Mouse (Mus musculus) heart, embryonic 11.5 days (tissue): ENCODE results near the gene Prn. TPM values are rescaled to one million over a fixed set of nuclear protein-coding genes. Genes with fewer than 3 reads are reported as not detected.

Experiments
- ATAC-seq: fragments of 200-750 bp; cut with Nextera tagmentation; replicated peaks from 2 replicates; pipeline ENCODE4 v1.8.0; 2017; ENCODE audit warnings: moderate library complexity; ENCODE audit not compliant: insufficient number of reproducible peaks, low FRiP score, low TSS enrichment
- H3K27ac ChIP-seq: fragments of 300-500 bp; sonication (generic); 2 replicates; pipeline ENCODE4 v1.5.1; 2014; ENCODE audit warnings: mild to moderate bottlenecking, low read depth, low read length
- H3K27me3 ChIP-seq: fragments of 300-500 bp; sonication (generic); 2 replicates; pipeline ENCODE4 v1.6.1; 2014; ENCODE audit warnings: mild to moderate bottlenecking, low read length, mixed read lengths; ENCODE audit not compliant: control insufficient read depth, insufficient read depth
- H3K36me3 ChIP-seq: fragments of 300-500 bp; sonication (generic); 2 replicates; pipeline ENCODE4 v1.6.1; 2014; ENCODE audit warnings: mild to moderate bottlenecking, low read length, moderate library complexity, mixed read lengths; ENCODE audit not compliant: control insufficient read depth, insufficient read depth
- H3K4me1 ChIP-seq: fragments of 300-500 bp; sonication (generic); 2 replicates; pipeline ENCODE4 v1.6.1; 2014; ENCODE audit warnings: low read length; ENCODE audit not compliant: control insufficient read depth, insufficient read depth
- H3K4me2 ChIP-seq: fragments of 300-500 bp; sonication (generic); 2 replicates; pipeline ENCODE4 v1.6.1; 2014; ENCODE audit warnings: mild to moderate bottlenecking, moderate library complexity
- H3K4me3 ChIP-seq: fragments of 300-500 bp; sonication (generic); 2 replicates; pipeline ENCODE4 v1.5.1; 2014; ENCODE audit warnings: low read depth, low read length
- H3K9ac ChIP-seq: fragments of 300-500 bp; sonication (generic); 2 replicates; pipeline ENCODE4 v1.6.1; 2014; ENCODE audit warnings: mild to moderate bottlenecking, low read depth, low read length, moderate library complexity
- H3K9me3 ChIP-seq: fragments of 300-500 bp; sonication (generic); replicated peaks from 2 replicates; pipeline ENCODE4 v1.6.1; 2016; ENCODE audit warnings: low read length; ENCODE audit not compliant: control insufficient read depth
- WGBS: fragments of 180-500 bp; shearing (Covaris S2); extraction: QIAGEN DNeasy Blood & Tissue Kit; methylation state at CpG from one replicate; pipeline ENCODE4 v1.1.7; 2014; ENCODE audit not compliant: insufficient replicate concordance; 5-methylcytosine and 5-hydroxymethylcytosine counted together
- polyA plus RNA-seq: library from polyadenylated mRNA; unstranded; fragments of >200 nt; fragmentation: Nextera tagmentation; extraction: Ambion mirVana; gene quantifications from 2 replicates; pipeline ENCODE4 v1.2.1, GENCODE M21; 2014

The Prn gene
- polyA plus RNA-seq, 1 experiment from 2014 or later: not detected

- Histone ChIP-seq H3K9me3 (no peaks in the 10 kb centered on the region), H3K27me3 (no peaks in the 10 kb centered on the region), H3K36me3 (no peaks in the 10 kb centered on the region), H3K9ac (no peak overlapping the region), H3K4me2 (no peak overlapping the region), H3K4me3 (no peak overlapping the region), H3K27ac (no peak overlapping the region), H3K4me1 (no peaks in the 10 kb centered on the region)
- no peak for ATAC-seq
- WGBS: 35% methylated on average over 8 of the region's 8 CpGs
These were observed 29.8 kb downstream of the Prn start for GRCm38 (mm10) chr2:131939404-131940111.

DNA sequence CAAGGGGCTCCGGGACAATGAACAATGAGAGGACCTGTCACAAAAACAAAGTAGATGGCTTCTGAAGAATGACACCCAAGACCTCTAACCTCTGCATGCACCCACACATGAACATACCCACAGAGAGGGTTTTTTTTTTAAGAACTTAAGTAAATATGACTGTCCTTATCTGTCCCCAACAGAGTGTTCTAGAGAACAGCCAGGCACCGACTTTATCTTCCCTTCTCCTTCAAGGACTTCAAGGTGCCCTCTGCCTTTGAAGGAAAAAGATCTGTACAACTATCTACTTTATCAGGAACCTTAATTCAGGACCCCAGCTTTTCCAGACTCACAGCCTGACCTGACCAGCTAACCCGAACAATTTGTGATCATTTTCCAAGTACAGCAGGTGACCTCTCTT lies 30.7 kb downstream of the Prn start:
- Histone ChIP-seq H3K4me3 (no peak overlapping the region), H3K27me3 (no peaks in the 10 kb centered on the region), H3K27ac (no peak overlapping the region), H3K9me3 (no peaks in the 10 kb centered on the region), H3K36me3 (no peaks in the 10 kb centered on the region), H3K4me1 (no peaks in the 10 kb centered on the region; the same call in 1 of the 2 replicates), H3K4me2 (no peak overlapping the region), H3K9ac (no peak overlapping the region)
- WGBS: 44% methylated on average over 3 of the region's 3 CpGs
- ATAC-seq: no peak

DNA sequence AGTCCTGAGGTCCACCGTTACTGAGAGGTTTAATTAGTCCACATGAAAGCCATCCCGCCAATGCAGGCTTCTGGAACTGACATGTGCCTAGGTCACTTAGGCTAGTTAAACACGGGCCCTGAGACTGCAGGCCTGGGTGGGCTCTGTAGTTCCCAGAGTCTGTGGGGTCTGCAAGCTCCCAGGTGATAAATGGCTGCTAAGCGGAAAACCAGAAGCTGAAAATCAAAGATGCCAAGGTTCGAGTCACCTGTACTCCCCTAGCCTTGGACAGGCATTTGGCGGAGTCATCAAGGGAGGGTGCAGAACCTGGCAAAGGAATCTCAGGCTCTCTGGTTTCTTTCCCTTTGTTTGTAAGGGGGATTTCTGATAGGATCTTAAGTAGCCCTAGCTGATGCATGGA lies 31.7 kb downstream of the Prn start:
- H3K4me3 ChIP-seq: no peak overlapping the region
- WGBS: 80% methylated on average over 6 of the region's 6 CpGs
- H3K27ac ChIP-seq: no peak overlapping the region

DNA sequence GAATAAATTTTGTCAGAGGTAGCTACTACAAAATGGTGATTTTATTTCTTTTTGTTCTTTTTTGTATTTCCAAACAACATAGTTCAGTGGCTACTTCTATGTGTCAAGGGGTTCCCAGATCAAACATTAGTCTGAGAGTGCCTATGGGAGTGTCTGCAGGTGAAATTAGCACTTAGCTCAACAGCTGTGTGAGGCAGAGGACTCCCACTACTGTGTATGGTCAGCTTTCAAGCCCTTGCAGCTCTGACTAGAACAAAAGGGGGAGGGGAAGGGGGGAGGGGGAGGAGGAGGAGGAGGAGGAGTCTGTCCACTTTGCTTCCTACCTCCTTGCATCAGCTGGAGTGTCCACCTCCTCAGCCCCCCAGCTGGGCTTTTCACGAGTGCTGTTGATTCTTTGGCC lies 34.6 kb downstream of the Prn start:
- WGBS: 47% methylated on average over 1 of the region's 1 CpGs
- H3K27ac ChIP-seq: no peak overlapping the region
- H3K4me3 ChIP-seq: no peak overlapping the region
- H3K4me2 ChIP-seq: no peak overlapping the region
- no peak overlapping the region for H3K9ac ChIP-seq
- H3K36me3 ChIP-seq: no peaks in the 10 kb centered on the region
- no peaks in the 10 kb centered on the region for H3K9me3 ChIP-seq
- no peaks in the 10 kb centered on the region; the same call in 1 of the 2 replicates for H3K4me1 ChIP-seq
- no peak for ATAC-seq
- no peaks in the 10 kb centered on the region for H3K27me3 ChIP-seq

More for the DNA sequence above, 31.7 kb downstream of the Prn start:
- Histone ChIP-seq H3K36me3 (no peaks in the 10 kb centered on the region), H3K27me3 (no peaks in the 10 kb centered on the region), H3K4me2 (no peak overlapping the region), H3K4me1 (no peaks in the 10 kb centered on the region; the same call in 1 of the 2 replicates), H3K9me3 (no peaks in the 10 kb centered on the region), H3K9ac (no peak overlapping the region)
- ATAC-seq: no peak

- WGBS: 54% methylated on average over 8 of the region's 8 CpGs
- Histone ChIP-seq H3K4me1 (no peaks in the 10 kb centered on the region; the same call in 1 of the 2 replicates), H3K27ac (no peak overlapping the region), H3K4me2 (no peak overlapping the region), H3K9me3 (no peaks in the 10 kb centered on the region), H3K4me3 (no peak overlapping the region), H3K9ac (no peak overlapping the region), H3K36me3 (no peaks in the 10 kb centered on the region), H3K27me3 (no peaks in the 10 kb centered on the region)
- ATAC-seq: no peak
These were observed 35.5 kb downstream of the Prn start for GRCm38 (mm10) chr2:131945225-131945624.

DNA sequence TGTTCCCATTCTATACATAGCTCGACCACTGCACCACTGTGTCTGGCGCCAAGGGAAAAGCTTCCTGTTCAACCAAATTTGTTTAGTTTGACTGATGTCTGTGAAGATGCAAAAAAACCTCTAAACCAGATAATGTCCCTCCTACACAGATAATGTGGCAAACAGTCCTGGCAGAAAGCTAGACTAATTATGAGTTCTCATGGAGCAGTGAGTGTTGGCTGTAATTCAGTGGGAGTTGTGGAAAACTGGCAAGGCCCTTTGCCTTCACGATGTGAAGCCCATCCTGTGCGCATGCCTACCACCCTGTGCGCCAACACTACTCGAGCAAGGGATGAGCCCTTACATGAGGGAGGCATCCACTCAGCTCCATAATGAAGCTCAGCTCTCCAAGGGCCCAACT lies 36.0 kb downstream of the Prn start:
- no peak for ATAC-seq
- WGBS: 69% methylated on average over 6 of the region's 6 CpGs
- Histone ChIP-seq H3K27ac (no peak overlapping the region), H3K4me1 (peaks cover 3% of the 10 kb centered on the region), H3K4me3 (no peak overlapping the region), H3K27me3 (no peaks in the 10 kb centered on the region), H3K9ac (no peak overlapping the region), H3K4me2 (no peak overlapping the region), H3K36me3 (no peaks in the 10 kb centered on the region), H3K9me3 (no peaks in the 10 kb centered on the region)

DNA sequence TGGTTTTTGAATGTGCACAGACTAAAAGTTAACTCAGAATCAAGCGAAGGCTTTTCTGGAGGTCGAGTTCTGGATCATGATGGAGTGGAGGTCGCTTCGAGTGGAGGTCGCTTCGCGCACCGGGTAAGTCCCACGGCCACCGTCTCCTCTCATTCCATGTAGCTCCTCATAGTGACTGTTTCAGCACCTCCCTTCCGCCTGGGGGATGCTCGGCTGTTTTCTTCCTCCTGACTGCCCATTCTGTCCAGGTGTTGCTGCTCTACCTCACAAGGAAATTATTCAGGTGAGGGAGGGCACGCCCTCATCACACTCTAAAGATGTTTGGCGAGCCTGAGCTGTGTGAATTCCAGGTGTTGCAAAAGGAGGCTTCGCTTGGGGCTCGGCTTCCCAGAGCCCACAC lies 36.6 kb downstream of the Prn start:
- Histone ChIP-seq H3K4me2 (no peak overlapping the region), H3K9ac (no peak overlapping the region), H3K4me1 (peaks cover 3% of the 10 kb centered on the region), H3K27me3 (no peaks in the 10 kb centered on the region), H3K27ac (no peak overlapping the region), H3K4me3 (no peak overlapping the region), H3K9me3 (no peaks in the 10 kb centered on the region), H3K36me3 (no peaks in the 10 kb centered on the region)
- 84% methylated on average over 16 of the region's 16 CpGs for WGBS
- ATAC-seq: no peak

DNA sequence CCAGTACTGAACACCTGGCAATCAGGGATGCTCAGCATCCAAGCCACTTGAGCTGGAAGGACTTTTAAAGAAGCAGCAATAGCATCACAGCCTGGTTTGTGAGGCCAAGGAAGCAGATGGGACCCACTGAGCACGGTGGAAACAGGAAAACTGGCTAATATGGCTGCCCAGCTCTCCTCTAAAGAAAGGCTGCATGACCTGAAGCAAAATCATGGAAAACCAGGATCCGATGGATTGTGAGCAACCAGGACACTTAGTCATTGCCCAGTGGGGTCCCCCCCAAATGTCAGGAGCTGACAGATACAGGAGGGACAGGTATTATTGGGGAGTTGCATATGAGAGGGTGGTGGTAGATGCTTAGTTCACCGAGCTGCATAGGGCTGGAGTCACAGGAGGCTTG lies 38.4 kb downstream of the Prn start:
- Histone ChIP-seq H3K4me3 (no peak overlapping the region), H3K36me3 (no peaks in the 10 kb centered on the region), H3K9me3 (no peaks in the 10 kb centered on the region), H3K4me1 (peaks cover 3% of the 10 kb centered on the region), H3K27me3 (no peaks in the 10 kb centered on the region; the same call in 1 of the 2 replicates), H3K4me2 (no peak overlapping the region), H3K9ac (no peak overlapping the region), H3K27ac (no peak overlapping the region)
- WGBS: 71% methylated on average over 3 of the region's 3 CpGs
- no peak for ATAC-seq
